Mouse (Mus musculus): ENCODE measurements around the gene Gbf1. TPM values are rescaled to one million over a fixed set of nuclear protein-coding genes. Genes with fewer than 3 reads are reported as not detected.

The Gbf1 gene
- total and polyA plus RNA-seq, 3 experiments, result 23.7 to 400 (median 54.1) TPM

GRCm38 (mm10) chr19:46275307-46275706 is 123.0 kb downstream of the Gbf1 start:
- TF ChIP-seq GATA1 (IDR thresholded peaks at IDR 0.05; ENCODE audit: low read depth, low read length) (peak; percentile 52), USF2 (IDR thresholded peaks at IDR 0.05; ENCODE audit: borderline replicate concordance in 1 of 2, insufficient read depth in 1 of 2, low read depth in 1 of 2, low read length in 2 of 2) (no peak), ZC3H11A (IDR thresholded peaks at IDR 0.05; ENCODE audit: low read depth, low read length) (peak; percentile 83), BHLHE40 (IDR thresholded peaks at IDR 0.05; ENCODE audit: borderline replicate concordance, low read depth, low read length) (0 out of 2 replicates have a peak, but pooled peaks have one; percentile 45), ZKSCAN1 (IDR thresholded peaks at IDR 0.05; ENCODE audit: low read depth, low read length) (no peak), USF1 (IDR thresholded peaks at IDR 0.05; ENCODE audit: low read depth, low read length) (no peak), CTCF (IDR thresholded peaks at IDR 0.05 in 2 of 3, conservative IDR thresholded peaks at IDR 0.05 in 1 of 3; ENCODE audit: control insufficient read depth in 1 of 3, insufficient read depth in 1 of 3, low read depth in 2 of 3, low read length in 3 of 3, poor library complexity in 1 of 3, severe bottlenecking in 1 of 3) (peak; percentile 85 to 92 (median 86)), POLR2AphosphoS5 (IDR thresholded peaks at IDR 0.05; ENCODE audit: borderline replicate concordance, low read depth, low read length) (no peak), TBP (IDR thresholded peaks at IDR 0.05; ENCODE audit: low read depth, low read length) (no peak), MXI1 (IDR thresholded peaks at IDR 0.05; ENCODE audit: low read depth, low read length) (no peak), RAD21 (IDR thresholded peaks at IDR 0.05; ENCODE audit: low read depth, low read length) (peak; percentile 91), RCOR1 (IDR thresholded peaks at IDR 0.05; ENCODE audit: low read depth, low read length) (no peak), ZNF384 (IDR thresholded peaks at IDR 0.05; ENCODE audit: low read depth, low read length) (0 out of 2 replicates have a peak, but pooled peaks have one; percentile 23), KAT2A (conservative IDR thresholded peaks at IDR 0.05; ENCODE audit: low read depth, low read length) (no peak), MYB (IDR thresholded peaks at IDR 0.05; ENCODE audit: low read depth, low read length) (no peak), CHD1 (IDR thresholded peaks at IDR 0.05; ENCODE audit: low read depth, low read length) (no peak), SMC3 (IDR thresholded peaks at IDR 0.05; ENCODE audit: low read depth, low read length) (peak; percentile 84), SIN3A (IDR thresholded peaks at IDR 0.05; ENCODE audit: low read length) (peak; percentile 51; the same call in 1 of the 2 replicates), POLR2A (IDR thresholded peaks at IDR 0.05; ENCODE audit: control insufficient read depth in 1 of 2, insufficient read depth in 1 of 2, low read depth in 1 of 2, low read length in 2 of 2, poor library complexity in 1 of 2) (no peak), TCF12 (IDR thresholded peaks at IDR 0.05; ENCODE audit: low read depth, low read length) (no peak), HCFC1 (IDR thresholded peaks at IDR 0.05; ENCODE audit: low read depth, low read length) (0 out of 2 replicates have a peak, but pooled peaks have one; percentile 39), ZMIZ1 (IDR thresholded peaks at IDR 0.05; ENCODE audit: low read depth, low read length) (no peak)
- H3K79me2 ChIP-seq (ENCODE audit: control insufficient read depth, insufficient read depth, low read length, poor library complexity), result no peaks in the 10 kb centered on the region
- H3K9ac ChIP-seq (ENCODE audit: control insufficient read depth, low read depth, low read length, poor library complexity, severe bottlenecking), result no peak overlapping the region
- H3K27me3 ChIP-seq (ENCODE audit: control insufficient read depth in 1 of 2, insufficient read depth in 2 of 2, low read length in 2 of 2), result no peaks in the 10 kb centered on the region
- no peaks in the 10 kb centered on the region for H3K9me3 ChIP-seq (replicated peaks; ENCODE audit: insufficient read depth, low read length)
- no peak overlapping the region for H3K27ac ChIP-seq (ENCODE audit: control insufficient read depth, low read depth, low read length)
- H3K4me3 ChIP-seq (ENCODE audit: control insufficient read depth in 1 of 2, insufficient read depth in 1 of 2, low read depth in 2 of 2, low read length in 2 of 2), result no peak overlapping the region
- peak; percentile 79 for DNase-seq (ENCODE audit: low read depth, low spot score)
- H3K4me1 ChIP-seq (ENCODE audit: control insufficient read depth in 1 of 2, insufficient read depth in 2 of 2, low read length in 2 of 2), result no peaks in the 10 kb centered on the region
- H3K36me3 ChIP-seq (ENCODE audit: control insufficient read depth in 1 of 2, insufficient read depth in 2 of 2, low read length in 2 of 2), result peaks cover 0 to 11% of the 10 kb centered on the region in 2 experiments; a peak in 2 of 4 replicates

All from MEL (cell line).